ENCODE assay signal across 9 mouse cellular contexts in genomic region chr6:140576961-140577821, GRCm38 (mm10). TPM values are rescaled to one million over a fixed set of nuclear protein-coding genes. Genes with fewer than 3 reads are reported as not detected.
DNase-seq lines count a peak whose midpoint lies in the region; ATAC-seq and TF ChIP-seq lines count a peak whose summit lies in the region.
"Had no signal": no experiment of that assay in that cellular context is flagged by ENCODE, and none has a peak within 500 bp of the region (broad histone marks: within the 10 kb centered on the region; RNA-seq: fewer than 3 reads in every experiment).

No protein-coding gene starts in this region.

- no peaks in the 10 kb centered on the region for H3K27me3 ChIP-seq in heart, embryonic 15.5 days
- H3K27me3 ChIP-seq in heart, embryonic 11.5 days (ENCODE audit: control insufficient read depth, insufficient read depth, low read length), result no peaks in the 10 kb centered on the region
- H3K27me3 ChIP-seq in midbrain, postnatal 0 days (ENCODE audit: insufficient read depth, low read length), result no peaks in the 10 kb centered on the region
- no peaks in the 10 kb centered on the region for H3K27me3 ChIP-seq in midbrain, embryonic 10.5 days (ENCODE audit: low read depth, poor library complexity, severe bottlenecking)
- H3K27me3 ChIP-seq in intestine, embryonic 16.5 days (replicated peaks; ENCODE audit: control insufficient read depth, insufficient read depth, low read length), result no peaks in the 10 kb centered on the region
- no peaks in the 10 kb centered on the region for H3K27me3 ChIP-seq in stomach, embryonic 14.5 days (ENCODE audit: control insufficient read depth, insufficient read depth, low read length)
- H3K27me3 ChIP-seq: heart, embryonic 13.5 days had no signal

- no peak overlapping the region for H3K4me3 ChIP-seq in heart, embryonic 15.5 days
- no peak overlapping the region for H3K4me3 ChIP-seq in heart, embryonic 11.5 days (ENCODE audit: low read depth, low read length)
- H3K4me3 ChIP-seq in midbrain, postnatal 0 days (ENCODE audit: low read depth, low read length), result no peak overlapping the region
- no peak overlapping the region for H3K4me3 ChIP-seq in midbrain, embryonic 10.5 days
- H3K4me3 ChIP-seq in intestine, embryonic 16.5 days (ENCODE audit: low read length), result no peak overlapping the region
- no peak overlapping the region for H3K4me3 ChIP-seq in stomach, embryonic 14.5 days (ENCODE audit: low read depth, low read length)
- H3K4me3 ChIP-seq: heart, embryonic 13.5 days had no signal

- H3K4me2 ChIP-seq in heart, embryonic 15.5 days, result no peak overlapping the region
- no peak overlapping the region for H3K4me2 ChIP-seq in heart, embryonic 11.5 days
- H3K4me2 ChIP-seq in midbrain, postnatal 0 days (ENCODE audit: low read depth, low read length, poor library complexity, severe bottlenecking), result no peak overlapping the region
- H3K4me2 ChIP-seq in intestine, embryonic 16.5 days (ENCODE audit: low read depth, low read length), result no peak overlapping the region
- no peak overlapping the region for H3K4me2 ChIP-seq in stomach, embryonic 14.5 days (replicated peaks; ENCODE audit: low read depth, low read length)
- H3K4me2 ChIP-seq: heart, embryonic 13.5 days had no signal

- H3K9ac ChIP-seq in heart, embryonic 15.5 days, result no peak overlapping the region
- no peak overlapping the region for H3K9ac ChIP-seq in heart, embryonic 11.5 days (ENCODE audit: low read depth, low read length)
- H3K9ac ChIP-seq in midbrain, postnatal 0 days (replicated peaks; ENCODE audit: low read length, poor library complexity, severe bottlenecking), result no peak overlapping the region
- H3K9ac ChIP-seq in intestine, embryonic 16.5 days (ENCODE audit: low read depth, low read length), result no peak overlapping the region
- H3K9ac ChIP-seq in stomach, embryonic 14.5 days (replicated peaks; ENCODE audit: low read depth, low read length), result no peak overlapping the region
- H3K9ac ChIP-seq: heart, embryonic 13.5 days had no signal

- peak overlapping the region; percentile 3; the same call in 1 of the 2 replicates for H3K27ac ChIP-seq in heart, embryonic 15.5 days
- no peak overlapping the region for H3K27ac ChIP-seq in heart, embryonic 11.5 days (ENCODE audit: low read depth, low read length)
- H3K27ac ChIP-seq in midbrain, postnatal 0 days (ENCODE audit: low read depth, low read length), result no peak overlapping the region
- H3K27ac ChIP-seq in midbrain, embryonic 10.5 days (replicated peaks), result no peak overlapping the region
- no peak overlapping the region for H3K27ac ChIP-seq in intestine, embryonic 16.5 days (ENCODE audit: low read length)
- H3K27ac ChIP-seq in stomach, embryonic 14.5 days (ENCODE audit: low read length), result no peak overlapping the region
- H3K27ac ChIP-seq: heart, embryonic 13.5 days had no signal

- no peaks in the 10 kb centered on the region for H3K9me3 ChIP-seq in heart, embryonic 15.5 days (replicated peaks)
- H3K9me3 ChIP-seq in heart, embryonic 11.5 days (replicated peaks; ENCODE audit: control insufficient read depth, low read length), result no peaks in the 10 kb centered on the region
- H3K9me3 ChIP-seq in midbrain, postnatal 0 days (ENCODE audit: low read length), result no peaks in the 10 kb centered on the region
- H3K9me3 ChIP-seq in midbrain, embryonic 10.5 days (replicated peaks), result no peaks in the 10 kb centered on the region
- H3K9me3 ChIP-seq in intestine, embryonic 16.5 days (ENCODE audit: control insufficient read depth, low read length), result no peaks in the 10 kb centered on the region
- H3K9me3 ChIP-seq in stomach, embryonic 14.5 days (ENCODE audit: control insufficient read depth, low read depth, low read length), result no peaks in the 10 kb centered on the region

- DNase-seq in midbrain, postnatal 0 days (ENCODE audit: low spot score), result no peak
- no peak for DNase-seq in midbrain, embryonic 10.5 days (ENCODE audit: low spot score)
- DNase-seq in T-cell, adult 2 months (ENCODE audit: low spot score), result no peak
- no peak for DNase-seq in left cerebral cortex, postnatal 25 days (ENCODE audit: low spot score in 2 of 2)

- H3K36me3 ChIP-seq in heart, embryonic 15.5 days, result peaks cover 34% of the 10 kb centered on the region
- peaks cover 9% of the 10 kb centered on the region for H3K36me3 ChIP-seq in heart, embryonic 11.5 days (ENCODE audit: control insufficient read depth, insufficient read depth, low read length)
- peaks cover 36% of the 10 kb centered on the region for H3K36me3 ChIP-seq in midbrain, postnatal 0 days (ENCODE audit: insufficient read depth, low read length)
- peaks cover 88% of the 10 kb centered on the region for H3K36me3 ChIP-seq in midbrain, embryonic 10.5 days
- peaks cover 14% of the 10 kb centered on the region for H3K36me3 ChIP-seq in intestine, embryonic 16.5 days (ENCODE audit: control insufficient read depth, insufficient read depth, low read length)
- peaks cover 50% of the 10 kb centered on the region for H3K36me3 ChIP-seq in stomach, embryonic 14.5 days (ENCODE audit: control insufficient read depth, insufficient read depth, low read length)

- WGBS in heart, embryonic 15.5 days, result 42% methylated on average over 18 of the region's 18 CpGs
- WGBS in heart, embryonic 11.5 days (ENCODE audit: insufficient replicate concordance), result 59% methylated on average over 18 of the region's 18 CpGs
- 63% methylated on average over 18 of the region's 18 CpGs for WGBS in midbrain, postnatal 0 days
- 87% methylated on average over 18 of the region's 18 CpGs for WGBS in midbrain, embryonic 10.5 days
- WGBS in intestine, embryonic 16.5 days, result 58% methylated on average over 18 of the region's 18 CpGs
- 53% methylated on average over 18 of the region's 18 CpGs for WGBS in stomach, embryonic 14.5 days

- H3K4me1 ChIP-seq in heart, embryonic 15.5 days (replicated peaks), result 0 out of 2 replicates have a peak, but pooled peaks cover 2% of the 10 kb centered on the region
- no peaks in the 10 kb centered on the region for H3K4me1 ChIP-seq in heart, embryonic 11.5 days (ENCODE audit: control insufficient read depth, insufficient read depth, low read length)
- no peaks in the 10 kb centered on the region for H3K4me1 ChIP-seq in midbrain, postnatal 0 days (ENCODE audit: insufficient read depth, low read length)
- H3K4me1 ChIP-seq in midbrain, embryonic 10.5 days, result no peaks in the 10 kb centered on the region
- H3K4me1 ChIP-seq in intestine, embryonic 16.5 days (ENCODE audit: control insufficient read depth, insufficient read depth, low read length), result no peaks in the 10 kb centered on the region
- no peaks in the 10 kb centered on the region for H3K4me1 ChIP-seq in stomach, embryonic 14.5 days (ENCODE audit: control insufficient read depth, insufficient read depth, low read length)

- peak; percentile 58; the same call in 1 of the 2 replicates for ATAC-seq in heart, embryonic 15.5 days (replicated peaks; ENCODE audit: insufficient number of reproducible peaks, insufficient read depth, low FRiP score, low read depth)
- ATAC-seq in heart, embryonic 11.5 days (replicated peaks; ENCODE audit: insufficient number of reproducible peaks, low FRiP score, low TSS enrichment), result no peak
- ATAC-seq in midbrain, postnatal 0 days (ENCODE audit: low FRiP score), result no peak
- ATAC-seq in intestine, embryonic 16.5 days, result peak; percentile 56; the same call in 1 of the 2 replicates
- ATAC-seq in stomach, embryonic 14.5 days (ENCODE audit: insufficient number of reproducible peaks, insufficient read depth, low FRiP score, low read depth), result peak; percentile 55; the same call in 1 of the 2 replicates

- intact Hi-C loops in left cerebral cortex, postnatal 25 days (cut with DNase I), result no loop called here

- TF ChIP-seq CTCF in midbrain, postnatal 0 days (IDR thresholded peaks at IDR 0.05), result peak; percentile 43

RNA-seq across cellular contexts. Expression of gene Aebp2, which starts 45.3 kb away (rescaled TPM):
- 7.3 and 9.2 TPM in 2 replicates for polyA plus RNA-seq in heart, embryonic 15.5 days (2015; fragmentation: Nextera tagmentation; extraction: Ambion mirVana)
- 8.3 and 12.4 TPM in 2 replicates for polyA plus RNA-seq in heart, embryonic 11.5 days (2014; fragmentation: Nextera tagmentation; extraction: Ambion mirVana)
- 31.5 and 38.5 TPM in 2 replicates for total RNA-seq in midbrain, postnatal 0 days (2014; rRNA removed)
- 3.9 and 5.3 TPM in 2 replicates for polyA plus RNA-seq in midbrain, postnatal 0 days (2015; fragmentation: Nextera tagmentation; extraction: Ambion mirVana)
- polyA plus RNA-seq in midbrain, embryonic 10.5 days (2016; fragmentation: Nextera tagmentation; extraction: Ambion mirVana), result 12.3 and 14.9 TPM in 2 replicates
- polyA plus RNA-seq in intestine, embryonic 16.5 days (2015; fragmentation: Nextera tagmentation; extraction: Ambion mirVana), result 6.4 and 7.3 TPM in 2 replicates
- 19.6 and 19.7 TPM in 2 replicates for polyA plus RNA-seq in stomach, embryonic 14.5 days (2014; fragmentation: Nextera tagmentation; extraction: Ambion mirVana)
- total RNA-seq in left cerebral cortex, postnatal 25 days (2021), result 10 to 100 TPM; 65.3 to 66.5 TPM

Comparison
In these comparisons a context has a peak if more than half of its experiments do, and no peak if none do; other contexts are left out.
1. ATAC-seq: peak in heart, embryonic 15.5 days (single experiment), intestine, embryonic 16.5 days (single experiment) and stomach, embryonic 14.5 days (single experiment); none in heart, embryonic 11.5 days (single experiment) and midbrain, postnatal 0 days (single experiment).